Mouse (Mus musculus) stomach, embryonic 14.5 days (tissue): Measurements from ENCODE around the gene Fads3. TPM values are rescaled to one million over a fixed set of nuclear protein-coding genes. Genes with fewer than 3 reads are reported as not detected.

Experiments
- ATAC-seq: fragments of 200-750 bp; cut with Nextera tagmentation; 2 replicates; pipeline ENCODE4 v1.8.0; 2017; ENCODE audit warnings: low read depth, moderate TSS enrichment; ENCODE audit not compliant: insufficient number of reproducible peaks, insufficient read depth, low FRiP score
- H3K27ac ChIP-seq: fragments of 300-500 bp; sonication (generic); 2 replicates; pipeline ENCODE4 v1.5.1; 2014; ENCODE audit warnings: mild to moderate bottlenecking, low read length, moderate library complexity, mixed read lengths
- H3K27me3 ChIP-seq: fragments of 300-500 bp; sonication (generic); 2 replicates; pipeline ENCODE4 v1.6.1; 2014; ENCODE audit warnings: low read length, control low read depth, mixed read lengths; ENCODE audit not compliant: control insufficient read depth, insufficient read depth
- H3K36me3 ChIP-seq: fragments of 300-500 bp; sonication (generic); 2 replicates; pipeline ENCODE4 v1.6.1; 2014; ENCODE audit warnings: mild to moderate bottlenecking, control low read depth, low read length, moderate library complexity, mixed read lengths; ENCODE audit not compliant: control insufficient read depth, insufficient read depth
- H3K4me1 ChIP-seq: fragments of 300-500 bp; sonication (generic); 2 replicates; pipeline ENCODE4 v1.6.1; 2014; ENCODE audit warnings: low read length, control low read depth, mixed read lengths; ENCODE audit not compliant: control insufficient read depth, insufficient read depth
- H3K4me2 ChIP-seq: fragments of 300-500 bp; sonication (generic); replicated peaks from 2 replicates; pipeline ENCODE4 v1.6.1; 2014; ENCODE audit warnings: low read depth, low read length, control low read depth
- H3K4me3 ChIP-seq: fragments of 300-500 bp; sonication (generic); 2 replicates; pipeline ENCODE4 v1.5.1; 2014; ENCODE audit warnings: low read depth, low read length, control low read depth
- H3K9ac ChIP-seq: fragments of 300-500 bp; sonication (generic); replicated peaks from 2 replicates; pipeline ENCODE4 v1.6.1; 2014; ENCODE audit warnings: low read depth, mild to moderate bottlenecking, control low read depth, low read length, moderate library complexity, mixed read lengths
- H3K9me3 ChIP-seq: fragments of 300-500 bp; sonication (generic); 2 replicates; pipeline ENCODE4 v1.6.1; 2016; ENCODE audit warnings: low read depth, low read length, control low read depth; ENCODE audit not compliant: control insufficient read depth
- WGBS: fragments of 180-500 bp; shearing (Covaris S2); extraction: QIAGEN DNeasy Blood & Tissue Kit; methylation state at CpG from one replicate; pipeline ENCODE4 v1.1.7; 2014; 5-methylcytosine and 5-hydroxymethylcytosine counted together
- polyA plus RNA-seq: library from polyadenylated mRNA; unstranded; fragments of >200 nt; fragmentation: Nextera tagmentation; extraction: Ambion mirVana; gene quantifications from 2 replicates; pipeline ENCODE4 v1.2.1, GENCODE M21; 2014

Fads3 gene
- polyA plus RNA-seq, 1 experiment from 2014 or later = 9.1 TPM

DNA sequence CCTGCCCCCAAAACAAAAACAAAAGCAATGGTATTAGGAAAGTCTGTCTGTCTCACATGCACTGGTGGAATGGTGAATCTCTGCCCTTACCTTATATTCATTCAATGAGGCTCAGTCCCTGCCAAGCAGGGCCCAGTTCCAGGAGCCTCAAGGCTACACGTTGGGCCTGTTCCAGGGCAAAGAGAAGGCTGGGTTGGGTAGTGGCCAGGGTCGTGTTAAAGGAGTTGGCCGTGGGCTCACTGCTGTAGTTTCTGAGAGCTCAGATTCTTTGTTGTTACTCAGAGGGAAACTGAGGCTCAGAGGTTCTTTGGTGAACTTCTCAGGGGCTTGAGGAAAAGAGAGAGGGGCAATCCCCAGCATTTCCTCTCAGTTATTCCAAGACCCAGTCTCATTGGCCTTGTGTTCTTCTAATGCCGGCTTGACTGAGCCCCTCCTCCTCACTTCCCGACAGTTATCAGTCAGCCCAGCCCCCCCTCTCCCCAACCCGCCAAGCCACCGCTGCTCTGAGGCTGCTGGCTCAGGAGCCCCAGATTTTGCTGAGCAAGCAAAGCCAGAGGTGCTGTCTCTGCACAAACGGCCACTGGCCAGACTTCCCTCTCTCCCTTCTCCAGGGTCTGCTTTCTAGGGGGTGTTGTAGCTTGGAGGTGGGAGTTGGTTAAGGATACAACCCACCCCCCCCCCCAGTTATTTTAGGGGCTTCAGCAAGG, 16.0 kb upstream of the Fads3 start:
- H3K27ac ChIP-seq = peak overlapping the region; percentile 24; the same call in 1 of the 2 replicates
- peaks cover 19% of the 10 kb centered on the region; the same call in 1 of the 2 replicates for H3K4me1 ChIP-seq
- no peak overlapping the region for H3K4me3 ChIP-seq
- H3K4me2 ChIP-seq = no peak overlapping the region
- H3K36me3 ChIP-seq = no peaks in the 10 kb centered on the region
- H3K9me3 ChIP-seq = no peaks in the 10 kb centered on the region
- ATAC-seq = 0 out of 2 replicates have a peak, but pooled peaks have one; percentile 40
- no peaks in the 10 kb centered on the region for H3K27me3 ChIP-seq
- no peak overlapping the region for H3K9ac ChIP-seq
- 18% methylated on average over 8 of the region's 8 CpGs for WGBS

DNA sequence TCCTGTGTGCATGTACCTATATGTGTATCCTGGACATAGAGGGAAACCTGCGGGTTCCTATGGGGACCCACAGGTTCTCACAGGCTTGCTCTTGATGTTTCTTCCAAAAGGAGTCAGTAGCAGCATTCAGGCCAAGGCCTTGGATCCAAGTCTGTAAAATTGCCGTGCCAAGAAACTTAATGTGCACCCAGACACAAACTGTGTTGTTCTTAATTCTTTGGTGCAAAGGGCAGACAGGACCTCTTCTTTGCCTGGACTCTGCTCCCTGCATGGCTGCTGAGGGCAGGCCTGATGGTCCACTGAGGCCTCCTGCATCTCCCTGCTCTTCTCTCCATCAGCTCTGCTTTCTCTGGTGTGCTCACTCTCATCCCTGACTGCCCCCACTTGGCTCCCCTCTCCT, 11.6 kb upstream of the Fads3 start:
- no peaks in the 10 kb centered on the region for H3K36me3 ChIP-seq
- no peak for ATAC-seq
- no peak overlapping the region for H3K4me3 ChIP-seq
- no peak overlapping the region for H3K9ac ChIP-seq
- H3K27me3 ChIP-seq = no peaks in the 10 kb centered on the region
- no peak overlapping the region for H3K27ac ChIP-seq
- H3K4me2 ChIP-seq = no peak overlapping the region
- 88% methylated on average over 2 of the region's 2 CpGs for WGBS
- no peaks in the 10 kb centered on the region for H3K9me3 ChIP-seq
- H3K4me1 ChIP-seq = peaks cover 8% of the 10 kb centered on the region; the same call in 1 of the 2 replicates

DNA sequence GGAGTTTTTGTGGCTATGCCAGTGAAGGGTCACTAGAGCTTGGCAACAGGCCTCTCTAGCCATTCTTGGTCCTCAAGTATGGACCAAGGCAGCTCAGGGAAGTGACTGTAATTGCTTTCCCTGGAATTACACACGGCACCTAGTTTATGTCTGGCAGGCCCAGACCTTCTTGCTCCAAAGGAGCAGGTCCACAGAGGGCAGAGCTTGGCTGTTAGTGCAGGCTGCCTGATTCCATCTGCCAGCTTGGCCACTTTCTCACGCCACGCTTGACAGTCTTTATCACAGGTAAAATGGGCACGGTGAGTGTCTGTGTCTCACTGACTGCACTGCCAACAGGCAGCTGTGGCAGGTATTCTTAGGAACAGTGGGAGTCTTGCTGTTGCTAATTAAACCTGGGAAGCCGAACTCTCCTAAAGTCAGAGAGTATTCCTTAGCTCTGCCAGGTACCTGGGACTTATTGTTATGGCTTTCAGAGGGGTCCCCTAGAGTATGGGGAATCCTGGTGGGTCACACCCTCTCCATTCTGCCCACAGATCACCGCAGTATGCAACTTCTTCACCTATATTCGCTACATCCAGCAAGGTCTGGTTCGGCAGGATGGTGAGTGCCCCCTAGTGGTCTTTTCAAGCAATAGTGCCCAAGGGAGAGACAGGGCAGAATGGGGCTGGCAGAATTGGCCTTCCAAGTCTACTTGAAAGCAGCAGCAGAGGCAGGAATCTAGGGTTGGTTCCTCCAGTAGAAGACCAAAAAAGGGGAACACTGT, 8.0 kb upstream of the Fads3 start:
- 44% methylated on average over 8 of the region's 8 CpGs for WGBS
- ATAC-seq = peak; percentile 51; the same call in 1 of the 2 replicates
- 0 out of 2 replicates have a peak, but pooled peaks cover under 1% of the 10 kb centered on the region for H3K4me1 ChIP-seq
- no peaks in the 10 kb centered on the region for H3K27me3 ChIP-seq
- no peak overlapping the region for H3K9ac ChIP-seq
- no peak overlapping the region for H3K27ac ChIP-seq
- H3K4me3 ChIP-seq = no peak overlapping the region
- no peak overlapping the region for H3K4me2 ChIP-seq
- no peaks in the 10 kb centered on the region for H3K36me3 ChIP-seq
- H3K9me3 ChIP-seq = no peaks in the 10 kb centered on the region

DNA sequence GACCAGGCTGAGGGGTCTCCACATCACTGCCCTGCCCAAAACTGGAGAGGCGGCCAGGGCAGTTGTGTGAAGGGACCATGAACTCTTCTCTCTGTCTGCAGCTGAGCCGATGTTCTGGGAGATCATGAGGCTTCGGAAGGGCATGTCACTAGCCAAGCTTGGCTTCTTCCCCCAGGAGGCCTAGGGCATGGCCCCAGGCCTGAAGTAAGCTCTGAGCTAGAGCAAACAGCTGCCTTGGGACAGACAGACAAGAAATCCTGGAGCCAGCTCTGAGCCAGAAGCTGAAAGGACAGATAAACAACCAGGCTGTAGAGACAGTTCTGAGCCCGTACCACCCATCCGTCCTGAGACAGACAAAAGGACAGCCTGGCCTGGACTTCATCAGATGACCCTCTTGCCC, 7.0 kb upstream of the Fads3 start:
- WGBS = 81% methylated on average over 5 of the region's 5 CpGs

DNA sequence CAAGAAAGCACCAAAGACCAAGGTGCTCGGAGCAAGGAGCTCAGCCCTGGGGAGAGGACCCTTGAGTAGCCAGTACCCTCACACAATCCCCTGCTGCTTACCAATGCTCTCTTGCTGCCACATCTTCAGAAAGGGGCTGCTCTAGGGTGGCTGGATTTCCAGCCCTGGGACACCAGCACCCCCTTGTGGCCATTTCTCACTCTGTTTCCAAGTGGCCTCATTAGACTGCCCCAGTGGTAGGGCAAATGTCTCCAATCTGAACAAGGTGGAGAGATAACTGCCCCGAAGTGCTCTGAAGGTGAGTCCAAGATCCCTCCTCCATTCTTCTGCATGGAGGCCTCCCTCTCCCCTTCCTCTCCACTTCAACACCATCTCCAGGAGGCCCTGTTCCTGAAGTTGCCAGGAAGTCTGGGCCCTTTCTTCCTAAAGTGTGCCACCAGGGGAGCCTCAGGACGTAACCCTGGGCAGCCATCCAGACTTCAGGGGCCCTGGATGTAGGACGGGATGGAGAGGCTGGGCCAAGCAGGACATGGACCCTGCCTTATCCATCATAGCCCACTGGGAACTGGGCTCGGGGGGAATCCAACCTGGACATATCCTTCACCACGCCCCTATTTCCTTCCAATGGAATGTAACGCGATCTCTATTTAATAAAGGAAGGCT, 6.5 kb upstream of the Fads3 start:
- H3K9ac ChIP-seq = no peak overlapping the region
- no peak overlapping the region for H3K27ac ChIP-seq
- peaks cover 14% of the 10 kb centered on the region for H3K4me1 ChIP-seq
- ATAC-seq = peak; percentile 51; the same call in 1 of the 2 replicates
- H3K9me3 ChIP-seq = no peaks in the 10 kb centered on the region
- H3K4me2 ChIP-seq = no peak overlapping the region
- 60% methylated on average over 8 of the region's 8 CpGs for WGBS
- no peak overlapping the region for H3K4me3 ChIP-seq
- H3K27me3 ChIP-seq = no peaks in the 10 kb centered on the region
- no peaks in the 10 kb centered on the region for H3K36me3 ChIP-seq

More for the DNA sequence above, 7.0 kb upstream of the Fads3 start:
- no peak for ATAC-seq
- no peak overlapping the region for H3K4me3 ChIP-seq
- no peak overlapping the region for H3K9ac ChIP-seq
- no peaks in the 10 kb centered on the region for H3K9me3 ChIP-seq
- no peaks in the 10 kb centered on the region for H3K27me3 ChIP-seq
- no peak overlapping the region for H3K4me2 ChIP-seq
- peaks cover 10% of the 10 kb centered on the region for H3K4me1 ChIP-seq
- H3K36me3 ChIP-seq = no peaks in the 10 kb centered on the region
- no peak overlapping the region for H3K27ac ChIP-seq

DNA sequence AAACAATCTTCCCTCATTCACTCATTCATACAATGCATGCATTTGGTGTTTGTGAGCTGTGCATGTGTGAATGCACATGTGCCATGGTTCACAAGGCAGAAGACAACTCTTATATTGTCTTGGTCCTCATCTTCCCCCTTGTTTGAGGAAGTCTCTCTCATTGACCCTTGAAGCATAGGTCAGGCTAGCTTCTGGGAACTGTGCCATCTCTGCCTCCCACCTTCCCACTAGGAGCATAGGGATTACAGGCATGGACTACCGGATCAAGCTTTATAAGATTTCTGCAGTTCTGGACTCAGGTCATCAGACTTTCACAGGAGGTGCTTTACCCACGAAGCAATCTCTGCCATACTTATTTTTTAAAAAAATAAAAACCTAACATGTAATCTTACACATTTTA, 3.8 kb upstream of the Fads3 start:
- H3K27me3 ChIP-seq = no peaks in the 10 kb centered on the region
- H3K36me3 ChIP-seq = no peaks in the 10 kb centered on the region
- no peak for ATAC-seq
- H3K4me1 ChIP-seq = peaks cover 25% of the 10 kb centered on the region
- no peaks in the 10 kb centered on the region for H3K9me3 ChIP-seq
- no peak overlapping the region for H3K4me3 ChIP-seq
- 58% methylated on average over 2 of the region's 2 CpGs for WGBS
- H3K27ac ChIP-seq = no peak overlapping the region
- H3K4me2 ChIP-seq = no peak overlapping the region
- H3K9ac ChIP-seq = no peak overlapping the region

DNA sequence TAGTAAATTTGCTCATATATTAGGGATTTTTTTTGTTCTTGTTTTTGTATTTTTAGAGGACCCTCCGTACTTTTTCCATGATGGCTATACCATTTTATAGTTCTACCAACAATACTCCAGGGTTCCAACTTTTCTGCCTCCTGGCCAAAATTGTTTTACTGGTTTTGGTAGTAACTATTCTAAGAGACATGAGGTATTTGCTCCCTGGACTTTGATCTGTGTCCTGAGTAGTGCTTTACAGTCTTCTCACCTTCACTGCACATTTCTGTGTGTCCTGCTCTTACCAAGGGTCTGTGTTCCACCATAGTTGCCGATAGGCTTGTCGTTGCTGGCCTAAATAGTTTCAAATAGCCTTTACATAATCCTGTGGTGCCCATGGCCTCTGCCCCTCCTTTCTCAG, 3.0 kb upstream of the Fads3 start:
- no peak for ATAC-seq
- WGBS = 78% methylated on average over 3 of the region's 3 CpGs
- H3K36me3 ChIP-seq = no peaks in the 10 kb centered on the region
- H3K27me3 ChIP-seq = no peaks in the 10 kb centered on the region
- no peak overlapping the region for H3K4me3 ChIP-seq
- no peaks in the 10 kb centered on the region for H3K9me3 ChIP-seq
- H3K27ac ChIP-seq = peak overlapping the region; percentile 59; the same call in 1 of the 2 replicates
- no peak overlapping the region for H3K4me2 ChIP-seq
- peaks cover 28% of the 10 kb centered on the region for H3K4me1 ChIP-seq
- no peak overlapping the region for H3K9ac ChIP-seq

DNA sequence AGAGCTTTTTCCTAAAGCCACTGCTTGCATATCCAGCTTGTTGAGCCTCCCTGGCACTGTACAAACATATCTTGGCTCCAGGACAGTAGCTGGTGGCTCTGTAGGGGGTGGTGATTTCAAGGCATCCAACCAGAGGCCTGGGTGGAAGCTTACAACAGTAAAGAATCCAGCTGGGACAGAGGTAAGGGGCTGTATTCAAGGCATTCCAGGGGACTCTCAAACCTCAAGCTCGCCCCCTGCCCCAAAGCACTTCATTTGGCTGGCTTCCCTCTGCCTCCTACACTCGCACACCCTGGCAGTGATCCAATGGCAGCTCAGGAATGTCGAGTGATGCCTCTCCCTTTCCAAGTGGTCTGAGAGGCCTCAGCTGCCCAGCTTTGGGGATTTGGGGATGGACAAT, 2.5 kb upstream of the Fads3 start:
- Histone ChIP-seq H3K27ac (peak overlapping the region; percentile 59; the same call in 1 of the 2 replicates), H3K36me3 (no peaks in the 10 kb centered on the region), H3K4me1 (peaks cover 28% of the 10 kb centered on the region), H3K4me2 (no peak overlapping the region), H3K4me3 (no peak overlapping the region), H3K9me3 (no peaks in the 10 kb centered on the region), H3K9ac (0 out of 2 replicates have a peak overlapping the region, but pooled peaks have one; percentile 7), H3K27me3 (no peaks in the 10 kb centered on the region)
- WGBS = 11% methylated on average over 3 of the region's 3 CpGs
- no peak for ATAC-seq
